Mouse (Mus musculus): ENCODE results near the gene Ctcfl. TPM values are rescaled to one million over a fixed set of nuclear protein-coding genes. Genes with fewer than 3 reads are reported as not detected.

Ctcfl gene
- total and polyA plus RNA-seq, 3 experiments: 0.13 TPM; not detected in 2

DNA sequence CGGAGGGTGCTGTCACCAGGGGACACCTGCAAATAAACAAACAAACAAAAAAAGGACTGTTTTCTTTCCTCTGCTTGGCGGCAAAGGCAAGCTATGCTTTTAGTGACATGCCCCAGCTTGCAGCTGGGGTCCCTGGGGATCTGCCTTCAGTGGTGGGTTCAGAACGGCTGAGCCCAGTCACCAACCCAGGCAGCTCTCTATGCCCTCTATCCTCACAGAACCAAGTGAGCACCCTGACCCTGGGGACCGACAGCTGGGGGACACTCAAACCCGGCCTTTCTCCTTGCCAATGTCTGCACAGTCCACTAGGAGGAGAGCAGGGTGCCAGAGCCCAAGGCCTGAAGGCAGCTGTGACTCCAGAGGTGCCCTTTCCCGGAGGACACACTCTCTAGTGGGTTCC, 69.5 kb downstream of the Ctcfl start:
- Histone ChIP-seq H3K79me2 (ENCODE audit: control insufficient read depth, insufficient read depth, low read length, poor library complexity) (no peaks in the 10 kb centered on the region), H3K9ac (ENCODE audit: control insufficient read depth, low read depth, low read length, poor library complexity, severe bottlenecking) (no peak overlapping the region), H3K9me3 (replicated peaks; ENCODE audit: insufficient read depth, low read length) (no peaks in the 10 kb centered on the region), H3K27ac (ENCODE audit: control insufficient read depth, low read depth, low read length) (no peak overlapping the region), H3K4me3 (ENCODE audit: control insufficient read depth in 1 of 2, insufficient read depth in 1 of 2, low read depth in 2 of 2, low read length in 2 of 2) (no peak overlapping the region), H3K27me3 (ENCODE audit: control insufficient read depth in 1 of 2, insufficient read depth in 2 of 2, low read length in 2 of 2) (no peaks in the 10 kb centered on the region), H3K4me1 (ENCODE audit: control insufficient read depth in 1 of 2, insufficient read depth in 2 of 2, low read length in 2 of 2) (peaks cover 3 to 16% of the 10 kb centered on the region in 2 experiments; a peak in 3 of 4 replicates), H3K36me3 (ENCODE audit: control insufficient read depth in 1 of 2, insufficient read depth in 2 of 2, low read length in 2 of 2) (peaks cover 0 to 10% of the 10 kb centered on the region in 2 experiments; a peak in 2 of 4 replicates)
- TF ChIP-seq ZKSCAN1 (IDR thresholded peaks at IDR 0.05; ENCODE audit: low read depth, low read length) (no peak), ELF1 (IDR thresholded peaks at IDR 0.05; ENCODE audit: low read depth, low read length) (no peak), HCFC1 (IDR thresholded peaks at IDR 0.05; ENCODE audit: low read depth, low read length) (no peak), POLR2AphosphoS5 (IDR thresholded peaks at IDR 0.05; ENCODE audit: borderline replicate concordance, low read depth, low read length) (no peak), ETS1 (IDR thresholded peaks at IDR 0.05; ENCODE audit: low read depth, low read length) (no peak), E2F4 (IDR thresholded peaks at IDR 0.05; ENCODE audit: borderline replicate concordance, low read depth, low read length) (no peak), TBP (IDR thresholded peaks at IDR 0.05; ENCODE audit: low read depth, low read length) (no peak)
- DNase-seq (ENCODE audit: low read depth, low spot score): no peak

DNA sequence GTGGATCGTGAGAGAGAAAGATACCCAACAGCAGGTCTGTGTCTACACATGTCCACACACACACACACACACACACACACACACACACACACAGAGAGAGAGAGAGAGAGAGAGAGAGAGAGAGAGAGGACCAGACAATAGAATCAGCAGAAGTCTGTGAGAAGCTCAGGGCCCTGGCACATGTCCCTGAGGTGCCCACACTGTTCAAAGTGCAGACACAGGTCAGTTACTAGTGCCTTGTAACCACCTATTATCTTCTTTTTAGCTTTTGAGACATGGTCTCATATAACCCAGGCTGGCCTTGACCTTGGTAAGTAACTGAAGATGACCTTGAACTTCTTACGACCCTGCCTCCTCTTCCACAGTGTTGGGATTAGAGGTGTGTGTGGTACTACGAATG, 70.1 kb downstream of the Ctcfl start:
- Histone ChIP-seq H3K4me1 (ENCODE audit: control insufficient read depth in 1 of 2, insufficient read depth in 2 of 2, low read length in 2 of 2) (peaks cover 3 to 16% of the 10 kb centered on the region in 2 experiments; a peak in 3 of 4 replicates), H3K4me3 (ENCODE audit: control insufficient read depth in 1 of 2, insufficient read depth in 1 of 2, low read depth in 2 of 2, low read length in 2 of 2) (no peak overlapping the region), H3K79me2 (ENCODE audit: control insufficient read depth, insufficient read depth, low read length, poor library complexity) (no peaks in the 10 kb centered on the region), H3K9me3 (replicated peaks; ENCODE audit: insufficient read depth, low read length) (no peaks in the 10 kb centered on the region), H3K9ac (ENCODE audit: control insufficient read depth, low read depth, low read length, poor library complexity, severe bottlenecking) (no peak overlapping the region), H3K27ac (ENCODE audit: control insufficient read depth, low read depth, low read length) (no peak overlapping the region), H3K36me3 (ENCODE audit: control insufficient read depth in 1 of 2, insufficient read depth in 2 of 2, low read length in 2 of 2) (peaks cover 0 to 10% of the 10 kb centered on the region in 2 experiments; a peak in 2 of 4 replicates), H3K27me3 (ENCODE audit: control insufficient read depth in 1 of 2, insufficient read depth in 2 of 2, low read length in 2 of 2) (no peaks in the 10 kb centered on the region)
- no peak for DNase-seq (ENCODE audit: low read depth, low spot score)
- no peak for TF ChIP-seq SIN3A (IDR thresholded peaks at IDR 0.05; ENCODE audit: low read length)
- TF ChIP-seq KAT2A (conservative IDR thresholded peaks at IDR 0.05; ENCODE audit: low read depth, low read length): no peak
- TF ChIP-seq E2F4 (IDR thresholded peaks at IDR 0.05; ENCODE audit: borderline replicate concordance, low read depth, low read length): no peak
- TF ChIP-seq GATA1 (IDR thresholded peaks at IDR 0.05; ENCODE audit: low read depth, low read length): no peak
- no peak for TF ChIP-seq RAD21 (IDR thresholded peaks at IDR 0.05; ENCODE audit: low read depth, low read length)
- TF ChIP-seq ZMIZ1 (IDR thresholded peaks at IDR 0.05; ENCODE audit: low read depth, low read length): no peak
- no peak for TF ChIP-seq MEF2A (IDR thresholded peaks at IDR 0.05; ENCODE audit: extremely low read depth, insufficient replicate concordance, low read depth, low read length, poor library complexity, severe bottlenecking)
- TF ChIP-seq TCF12 (IDR thresholded peaks at IDR 0.05; ENCODE audit: low read depth, low read length): no peak
- no peak for TF ChIP-seq SMC3 (IDR thresholded peaks at IDR 0.05; ENCODE audit: low read depth, low read length)
- TF ChIP-seq NRF1 (IDR thresholded peaks at IDR 0.05; ENCODE audit: insufficient read depth, low read depth, low read length, poor library complexity, severe bottlenecking): no peak
- no peak for TF ChIP-seq HCFC1 (IDR thresholded peaks at IDR 0.05; ENCODE audit: low read depth, low read length)
- TF ChIP-seq UBTF (IDR thresholded peaks at IDR 0.05; ENCODE audit: borderline replicate concordance, insufficient read depth, low read depth, low read length): no peak

Data from MEL (cell line).